ENCODE assay signal across 16 mouse cellular contexts in the genomic region with DNA sequence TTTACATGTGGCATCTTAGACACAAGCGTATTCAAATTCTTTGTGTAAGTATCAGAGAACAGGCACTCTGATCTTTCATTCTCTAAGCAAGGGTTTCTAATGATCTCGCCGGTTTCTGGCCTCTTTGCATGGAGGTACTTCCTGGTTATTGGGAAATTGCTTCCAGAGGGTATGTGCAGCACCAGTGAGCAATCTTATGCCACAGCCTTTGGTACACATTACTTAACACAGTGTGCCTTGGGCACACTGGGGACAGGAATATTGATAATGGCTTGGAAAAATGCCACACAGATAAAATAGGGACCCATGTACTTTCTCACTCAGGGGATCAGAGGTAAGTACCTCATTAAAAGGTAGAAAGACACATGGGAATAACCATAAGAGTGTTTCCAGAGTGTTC.
"Had no signal": no experiment of that assay in that cellular context is flagged by ENCODE, and none has a peak within 500 bp of the region (broad histone marks: within the 10 kb centered on the region; RNA-seq: fewer than 3 reads in every experiment).

No protein-coding gene starts in this region.

- H3K4me2 ChIP-seq: limb, embryonic 13.5 days; liver, embryonic 13.5 days; midbrain, embryonic 12.5 days; neural tube, embryonic 13.5 days had no signal

- H3K4me1 ChIP-seq: liver, embryonic 13.5 days; midbrain, embryonic 12.5 days had no signal

- DNase-seq: kidney, adult 8-10 months; kidney, postnatal 25 days; left cerebral cortex, postnatal 4 days; liver, embryonic 13.5 days; lung, adult 2 months; lung, postnatal 4 days; retina, postnatal 1 day; thymus, adult 18-20 months; thymus, postnatal 25 days had no signal

- ATAC-seq: hindbrain, embryonic 16.5 days; inflammation-experienced regulatory T-cells, adult 6 months; midbrain, embryonic 16.5 days had no signal

- H3K36me3 ChIP-seq: limb, embryonic 13.5 days; liver, embryonic 13.5 days; midbrain, embryonic 12.5 days; neural tube, embryonic 13.5 days had no signal

- H3K27ac ChIP-seq: limb, embryonic 13.5 days; liver, embryonic 13.5 days; midbrain, embryonic 12.5 days; neural tube, embryonic 13.5 days had no signal

- H3K9me3 ChIP-seq: liver, embryonic 13.5 days; megakaryocyte, embryonic 14.5 days; midbrain, embryonic 12.5 days; neural tube, embryonic 13.5 days had no signal

- H3K4me3 ChIP-seq: limb, embryonic 13.5 days; liver, embryonic 13.5 days; megakaryocyte, embryonic 14.5 days; midbrain, embryonic 12.5 days; neural tube, embryonic 13.5 days had no signal

- H3K9ac ChIP-seq: limb, embryonic 13.5 days; liver, embryonic 13.5 days; midbrain, embryonic 12.5 days; neural tube, embryonic 13.5 days had no signal
